In genomic region chr2:180228592-180228991, GRCm38 (mm10) we compare ENCODE assay signal across 8 mouse cellular contexts. TPM values are rescaled to one million over a fixed set of nuclear protein-coding genes. Genes with fewer than 3 reads are reported as not detected.
DNase-seq lines count a peak whose midpoint lies in the region; ATAC-seq and TF ChIP-seq lines count a peak whose summit lies in the region.

No protein-coding gene starts in this region.

- H3K27me3 ChIP-seq in heart, embryonic 10.5 days (ENCODE audit: insufficient read depth, poor library complexity, severe bottlenecking): peaks cover 27% of the 10 kb centered on the region; the same call in 1 of the 2 replicates
- H3K27me3 ChIP-seq in stomach, postnatal 0 days (ENCODE audit: control insufficient read depth, insufficient read depth, low read length): no peaks in the 10 kb centered on the region

- intact Hi-C loops in left cerebral cortex, postnatal 4 days (cut with DNase I): no loop called here
- intact Hi-C loops in left cerebral cortex, postnatal 36 days (cut with DNase I): no loop called here

- TF ChIP-seq CTCF in stomach, postnatal 0 days (IDR thresholded peaks at IDR 0.05; ENCODE audit: low read depth): peak; percentile 40

- ATAC-seq in stomach, postnatal 0 days (ENCODE audit: low FRiP score, low TSS enrichment): no peak

- TF ChIP-seq EP300 in stomach, postnatal 0 days (optimal IDR thresholded peaks at IDR 0.05): no peak

- H3K4me1 ChIP-seq in heart, embryonic 10.5 days: peaks cover 89% of the 10 kb centered on the region
- peaks cover 31% of the 10 kb centered on the region for H3K4me1 ChIP-seq in stomach, postnatal 0 days (replicated peaks; ENCODE audit: control insufficient read depth, insufficient read depth)

- DNase-seq in left cerebral cortex, postnatal 4 days: peak; percentile 47
- DNase-seq in left cerebral cortex, adult 8-10 months (ENCODE audit: low spot score in 2 of 2): no peak
- no peak for DNase-seq in heart, embryonic 10.5 days (ENCODE audit: low spot score)
- peak; percentile 78 to 86 for DNase-seq in kidney, postnatal 36 days
- peak; percentile 25 for DNase-seq in stomach, postnatal 0 days (ENCODE audit: low spot score)
- no peak for DNase-seq in frontal cortex, postnatal 14 days (ENCODE audit: low spot score in 2 of 2)
- no peak for DNase-seq in yolk sac, embryonic 10.5 days (ENCODE audit: low spot score)
- DNase-seq in left cerebral cortex, postnatal 36 days (ENCODE audit: low spot score in 2 of 2): no peak

- peak overlapping the region; percentile 81 for H3K27ac ChIP-seq in heart, embryonic 10.5 days
- peak overlapping the region; percentile 80 for H3K27ac ChIP-seq in stomach, postnatal 0 days (replicated peaks)

- 63% methylated on average over 7 of the region's 7 CpGs for WGBS in heart, embryonic 10.5 days
- WGBS in stomach, postnatal 0 days: 29% methylated on average over 7 of the region's 7 CpGs

- H3K9ac ChIP-seq in stomach, postnatal 0 days (ENCODE audit: low read length): 0 out of 2 replicates have a peak overlapping the region, but pooled peaks have one; percentile 48

- H3K9me3 ChIP-seq in heart, embryonic 10.5 days: no peaks in the 10 kb centered on the region
- H3K9me3 ChIP-seq in stomach, postnatal 0 days (ENCODE audit: control insufficient read depth, low read length): no peaks in the 10 kb centered on the region

- H3K4me3 ChIP-seq in heart, embryonic 10.5 days: no peak overlapping the region
- H3K4me3 ChIP-seq in stomach, postnatal 0 days (ENCODE audit: low read depth, low read length): no peak overlapping the region

- H3K36me3 ChIP-seq in heart, embryonic 10.5 days: no peaks in the 10 kb centered on the region
- no peaks in the 10 kb centered on the region for H3K36me3 ChIP-seq in stomach, postnatal 0 days (ENCODE audit: control insufficient read depth, insufficient read depth, low read length)

- H3K4me2 ChIP-seq in stomach, postnatal 0 days (replicated peaks; ENCODE audit: low read depth): no peak overlapping the region

RNA-seq across cellular contexts. Expression of gene Lama5, which starts 2.9 kb away (rescaled TPM):
- 1 to 10 TPM; 6.3 to 6.5 TPM for total RNA-seq in left cerebral cortex, postnatal 4 days (2021)
- total RNA-seq in left cerebral cortex, adult 8-10 months (2022): 10 to 100 TPM in 1 of 4 experiments, 1 to 10 TPM in 3; 5.9 to 11.1 (median 7.3) TPM
- polyA plus RNA-seq in heart, embryonic 10.5 days (2016; fragmentation: Nextera tagmentation; extraction: Ambion mirVana): 23.6 and 30.8 TPM in 2 replicates
- 29.7 and 34.9 TPM in 2 replicates for polyA plus RNA-seq in stomach, postnatal 0 days (2015; fragmentation: Nextera tagmentation; extraction: Ambion mirVana)
- 1 to 10 TPM; 6.3 to 7.2 TPM for total RNA-seq in left cerebral cortex, postnatal 36 days (2021)

RNA-seq across cellular contexts. Expression of gene Rps21, which starts 28.6 kb away (rescaled TPM):
- 100 to 1,000 TPM; 616 to 687 TPM for total RNA-seq in left cerebral cortex, postnatal 4 days (2021)
- 100 to 1,000 TPM; 616 to 845 (median 743) TPM for total RNA-seq in left cerebral cortex, adult 8-10 months (2022)
- 332 and 360 TPM in 2 replicates for polyA plus RNA-seq in heart, embryonic 10.5 days (2016; fragmentation: Nextera tagmentation; extraction: Ambion mirVana)
- 604 and 680 TPM in 2 replicates for polyA plus RNA-seq in stomach, postnatal 0 days (2015; fragmentation: Nextera tagmentation; extraction: Ambion mirVana)
- 100 to 1,000 TPM; 622 to 695 TPM for total RNA-seq in left cerebral cortex, postnatal 36 days (2021)

RNA-seq across cellular contexts. Expression of gene Cables2, which starts 44.7 kb away (rescaled TPM):
- total RNA-seq in left cerebral cortex, postnatal 4 days (2021): 10 to 100 TPM; 47.2 to 48.6 TPM
- 10 to 100 TPM; 27.2 to 31.6 (median 27.7) TPM for total RNA-seq in left cerebral cortex, adult 8-10 months (2022)
- 12.4 and 13.1 TPM in 2 replicates for polyA plus RNA-seq in heart, embryonic 10.5 days (2016; fragmentation: Nextera tagmentation; extraction: Ambion mirVana)
- 7.5 and 8.5 TPM in 2 replicates for polyA plus RNA-seq in stomach, postnatal 0 days (2015; fragmentation: Nextera tagmentation; extraction: Ambion mirVana)
- 10 to 100 TPM; 26.5 to 31.7 TPM for total RNA-seq in left cerebral cortex, postnatal 36 days (2021)

RNA-seq across cellular contexts. Expression of gene Adrm1, which starts 57.3 kb away (rescaled TPM):
- total RNA-seq in left cerebral cortex, postnatal 4 days (2021): 100 to 1,000 TPM; 117 to 118 TPM
- 100 to 1,000 TPM; 107 to 109 (median 108) TPM for total RNA-seq in left cerebral cortex, adult 8-10 months (2022)
- polyA plus RNA-seq in heart, embryonic 10.5 days (2016; fragmentation: Nextera tagmentation; extraction: Ambion mirVana): 202 and 240 TPM in 2 replicates
- 141 TPM in 2 replicates for polyA plus RNA-seq in stomach, postnatal 0 days (2015; fragmentation: Nextera tagmentation; extraction: Ambion mirVana)
- total RNA-seq in left cerebral cortex, postnatal 36 days (2021): 100 to 1,000 TPM in 1 of 2 experiments, 10 to 100 TPM in 1; 95.4 to 105 TPM

Comparison
In these comparisons a context has a peak if more than half of its experiments do, and no peak if none do; other contexts are left out.
1. DNase-seq: peak in left cerebral cortex, postnatal 4 days (single experiment), kidney, postnatal 36 days (2 of 2) and stomach, postnatal 0 days (single experiment); none in left cerebral cortex, adult 8-10 months (0 of 2), heart, embryonic 10.5 days (single experiment), frontal cortex, postnatal 14 days (0 of 2), yolk sac, embryonic 10.5 days (single experiment) and left cerebral cortex, postnatal 36 days (0 of 2).